Mouse (Mus musculus): ENCODE measurements around the gene Cdkal1. TPM values are rescaled to one million over a fixed set of nuclear protein-coding genes. Genes with fewer than 3 reads are reported as not detected.

Gene Cdkal1
- polyA plus RNA-seq, 1 experiment: 1.2 TPM

- Histone ChIP-seq H3K27ac (ENCODE audit: insufficient read depth, low read length) (no peak overlapping the region), H3K4me3 (ENCODE audit: extremely low read depth, insufficient read depth, insufficient read length) (no peak overlapping the region), H3K4me1 (ENCODE audit: control insufficient read depth, insufficient read depth, insufficient read length) (no peaks in the 10 kb centered on the region), H3K36me3 (ENCODE audit: control insufficient read depth, insufficient read depth, low read length) (no peaks in the 10 kb centered on the region), H3K27me3 (ENCODE audit: control insufficient read depth, insufficient read depth, low read length) (no peaks in the 10 kb centered on the region)
- DNase-seq (ENCODE audit: low read depth in 1 of 2, low spot score in 2 of 2): no peak
- 76% methylated on average over 4 of the region's 4 CpGs for WGBS
- TF ChIP-seq POLR2A (IDR thresholded peaks at IDR 0.05; ENCODE audit: low read depth, low read length): no peak
- TF ChIP-seq CTCF (IDR thresholded peaks at IDR 0.05; ENCODE audit: extremely low read depth, insufficient read depth, insufficient read length, insufficient replicate concordance): no peak
Measured at GRCm38 (mm10) chr13:29273693-29274221, 581.7 kb downstream of the Cdkal1 start.

GRCm38 (mm10) chr13:29271451-29271850 is 584.0 kb downstream of the Cdkal1 start:
- no peaks in the 10 kb centered on the region for H3K27me3 ChIP-seq (ENCODE audit: control insufficient read depth, insufficient read depth, low read length)
- TF ChIP-seq CTCF (IDR thresholded peaks at IDR 0.05; ENCODE audit: extremely low read depth, insufficient read depth, insufficient read length, insufficient replicate concordance) (no peak), POLR2A (IDR thresholded peaks at IDR 0.05; ENCODE audit: low read depth, low read length) (no peak)
- H3K27ac ChIP-seq (ENCODE audit: insufficient read depth, low read length): no peak overlapping the region
- no peak overlapping the region for H3K4me3 ChIP-seq (ENCODE audit: extremely low read depth, insufficient read depth, insufficient read length)
- no peaks in the 10 kb centered on the region for H3K36me3 ChIP-seq (ENCODE audit: control insufficient read depth, insufficient read depth, low read length)
- H3K4me1 ChIP-seq (ENCODE audit: control insufficient read depth, insufficient read depth, insufficient read length): no peaks in the 10 kb centered on the region
- DNase-seq (ENCODE audit: low read depth in 1 of 2, low spot score in 2 of 2): no peak

- Histone ChIP-seq H3K27me3 (ENCODE audit: control insufficient read depth, insufficient read depth, low read length) (no peaks in the 10 kb centered on the region), H3K36me3 (ENCODE audit: control insufficient read depth, insufficient read depth, low read length) (no peaks in the 10 kb centered on the region), H3K4me1 (ENCODE audit: control insufficient read depth, insufficient read depth, insufficient read length) (no peaks in the 10 kb centered on the region), H3K4me3 (ENCODE audit: extremely low read depth, insufficient read depth, insufficient read length) (no peak overlapping the region), H3K27ac (ENCODE audit: insufficient read depth, low read length) (no peak overlapping the region)
- no peak for DNase-seq (ENCODE audit: low read depth in 1 of 2, low spot score in 2 of 2)
- TF ChIP-seq CTCF (IDR thresholded peaks at IDR 0.05; ENCODE audit: extremely low read depth, insufficient read depth, insufficient read length, insufficient replicate concordance) (no peak), POLR2A (IDR thresholded peaks at IDR 0.05; ENCODE audit: low read depth, low read length) (no peak)
- 91% methylated on average over 11 of the region's 11 CpGs for WGBS
Measured at GRCm38 (mm10) chr13:29264015-29264711, 591.3 kb downstream of the Cdkal1 start.

GRCm38 (mm10) chr13:29262164-29262563 is 593.3 kb downstream of the Cdkal1 start:
- Histone ChIP-seq H3K36me3 (ENCODE audit: control insufficient read depth, insufficient read depth, low read length) (no peaks in the 10 kb centered on the region), H3K27ac (ENCODE audit: insufficient read depth, low read length) (no peak overlapping the region), H3K27me3 (ENCODE audit: control insufficient read depth, insufficient read depth, low read length) (no peaks in the 10 kb centered on the region), H3K4me1 (ENCODE audit: control insufficient read depth, insufficient read depth, insufficient read length) (no peaks in the 10 kb centered on the region), H3K4me3 (ENCODE audit: extremely low read depth, insufficient read depth, insufficient read length) (no peak overlapping the region)
- no peak for TF ChIP-seq POLR2A (IDR thresholded peaks at IDR 0.05; ENCODE audit: low read depth, low read length)
- no peak for TF ChIP-seq CTCF (IDR thresholded peaks at IDR 0.05; ENCODE audit: extremely low read depth, insufficient read depth, insufficient read length, insufficient replicate concordance)
- WGBS: 88% methylated on average over 4 of the region's 4 CpGs
- DNase-seq (ENCODE audit: low read depth in 1 of 2, low spot score in 2 of 2): no peak

GRCm38 (mm10) chr13:29248535-29248934 is 606.9 kb downstream of the Cdkal1 start:
- H3K27me3 ChIP-seq (ENCODE audit: control insufficient read depth, insufficient read depth, low read length): no peaks in the 10 kb centered on the region
- 81% methylated on average over 4 of the region's 4 CpGs for WGBS
- H3K36me3 ChIP-seq (ENCODE audit: control insufficient read depth, insufficient read depth, low read length): no peaks in the 10 kb centered on the region
- H3K4me1 ChIP-seq (ENCODE audit: control insufficient read depth, insufficient read depth, insufficient read length): no peaks in the 10 kb centered on the region
- no peak overlapping the region for H3K27ac ChIP-seq (ENCODE audit: insufficient read depth, low read length)
- no peak for DNase-seq (ENCODE audit: low read depth in 1 of 2, low spot score in 2 of 2)
- no peak overlapping the region for H3K4me3 ChIP-seq (ENCODE audit: extremely low read depth, insufficient read depth, insufficient read length)
- no peak for TF ChIP-seq POLR2A (IDR thresholded peaks at IDR 0.05; ENCODE audit: low read depth, low read length)

GRCm38 (mm10) chr13:29247800-29248199 is 607.7 kb downstream of the Cdkal1 start:
- Histone ChIP-seq H3K27ac (ENCODE audit: insufficient read depth, low read length) (no peak overlapping the region), H3K4me3 (ENCODE audit: extremely low read depth, insufficient read depth, insufficient read length) (no peak overlapping the region), H3K36me3 (ENCODE audit: control insufficient read depth, insufficient read depth, low read length) (no peaks in the 10 kb centered on the region), H3K27me3 (ENCODE audit: control insufficient read depth, insufficient read depth, low read length) (no peaks in the 10 kb centered on the region), H3K4me1 (ENCODE audit: control insufficient read depth, insufficient read depth, insufficient read length) (no peaks in the 10 kb centered on the region)
- no peak for TF ChIP-seq CTCF (IDR thresholded peaks at IDR 0.05; ENCODE audit: extremely low read depth, insufficient read depth, insufficient read length, insufficient replicate concordance)
- TF ChIP-seq POLR2A (IDR thresholded peaks at IDR 0.05; ENCODE audit: low read depth, low read length): no peak
- no peak for DNase-seq (ENCODE audit: low read depth in 1 of 2, low spot score in 2 of 2)
- WGBS: 86% methylated on average over 3 of the region's 3 CpGs

- TF ChIP-seq POLR2A (IDR thresholded peaks at IDR 0.05; ENCODE audit: low read depth, low read length) (no peak), CTCF (IDR thresholded peaks at IDR 0.05; ENCODE audit: extremely low read depth, insufficient read depth, insufficient read length, insufficient replicate concordance) (no peak)
- WGBS: 34% methylated on average over 4 of the region's 4 CpGs
- Histone ChIP-seq H3K36me3 (ENCODE audit: control insufficient read depth, insufficient read depth, low read length) (no peaks in the 10 kb centered on the region), H3K27ac (ENCODE audit: insufficient read depth, low read length) (no peak overlapping the region), H3K4me3 (ENCODE audit: extremely low read depth, insufficient read depth, insufficient read length) (no peak overlapping the region), H3K27me3 (ENCODE audit: control insufficient read depth, insufficient read depth, low read length) (no peaks in the 10 kb centered on the region), H3K4me1 (ENCODE audit: control insufficient read depth, insufficient read depth, insufficient read length) (no peaks in the 10 kb centered on the region)
- DNase-seq (ENCODE audit: low read depth in 1 of 2, low spot score in 2 of 2): no peak
Measured at GRCm38 (mm10) chr13:29235065-29235464, 620.4 kb downstream of the Cdkal1 start.
